Mouse (Mus musculus): ENCODE results near the gene Plekhj1. TPM values are rescaled to one million over a fixed set of nuclear protein-coding genes. Genes with fewer than 3 reads are reported as not detected.

Plekhj1 gene
- total RNA-seq, 2 experiments from 2014 or later: 57.0 to 62.1 TPM

DNA sequence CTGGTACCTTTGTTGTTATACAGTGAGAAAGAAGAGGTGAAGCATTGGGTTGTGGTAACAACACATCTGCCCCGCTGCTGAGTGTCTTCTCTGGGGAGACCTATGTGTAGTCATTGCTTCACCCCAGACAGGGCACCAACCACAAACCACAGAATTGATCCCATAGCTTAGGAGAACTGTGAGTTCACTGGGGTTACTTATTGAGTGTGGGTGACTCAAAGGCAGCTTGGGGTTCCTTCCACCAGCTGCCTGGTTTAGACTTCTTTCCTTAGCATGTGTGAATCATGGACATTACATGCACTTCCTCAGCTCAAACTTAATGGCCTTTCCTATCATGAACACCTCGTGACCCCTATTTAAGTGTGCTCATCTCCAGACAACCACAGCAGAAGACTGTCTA, 34.9 kb downstream of the Plekhj1 start:
- no peak for DNase-seq (ENCODE audit: extremely low spot score in 1 of 2, low spot score in 2 of 2)
- intact Hi-C loops (cut with DNase I): no loop called here

DNA sequence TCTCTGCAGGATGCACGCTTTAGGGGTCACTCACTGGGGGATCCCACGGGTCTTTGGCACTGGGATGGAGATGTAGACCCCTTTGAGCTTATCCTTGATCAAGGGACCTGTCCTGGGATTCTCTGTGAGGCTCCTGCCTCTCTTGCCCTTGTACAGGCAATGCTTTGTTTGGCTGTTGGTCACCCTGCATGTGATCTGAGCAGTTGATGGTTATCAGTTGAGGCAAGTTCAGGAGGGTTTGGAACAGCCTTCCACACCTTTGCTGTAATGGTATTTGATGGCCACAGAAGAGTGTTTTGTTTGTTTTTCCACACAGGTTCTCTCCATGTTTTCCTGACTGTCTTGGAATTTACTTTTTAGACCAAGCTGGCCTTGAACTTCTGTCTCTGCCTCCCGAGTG, 36.6 kb downstream of the Plekhj1 start:
- intact Hi-C loops (cut with DNase I): no loop called here
- no peak for DNase-seq (ENCODE audit: extremely low spot score in 1 of 2, low spot score in 2 of 2)

DNA sequence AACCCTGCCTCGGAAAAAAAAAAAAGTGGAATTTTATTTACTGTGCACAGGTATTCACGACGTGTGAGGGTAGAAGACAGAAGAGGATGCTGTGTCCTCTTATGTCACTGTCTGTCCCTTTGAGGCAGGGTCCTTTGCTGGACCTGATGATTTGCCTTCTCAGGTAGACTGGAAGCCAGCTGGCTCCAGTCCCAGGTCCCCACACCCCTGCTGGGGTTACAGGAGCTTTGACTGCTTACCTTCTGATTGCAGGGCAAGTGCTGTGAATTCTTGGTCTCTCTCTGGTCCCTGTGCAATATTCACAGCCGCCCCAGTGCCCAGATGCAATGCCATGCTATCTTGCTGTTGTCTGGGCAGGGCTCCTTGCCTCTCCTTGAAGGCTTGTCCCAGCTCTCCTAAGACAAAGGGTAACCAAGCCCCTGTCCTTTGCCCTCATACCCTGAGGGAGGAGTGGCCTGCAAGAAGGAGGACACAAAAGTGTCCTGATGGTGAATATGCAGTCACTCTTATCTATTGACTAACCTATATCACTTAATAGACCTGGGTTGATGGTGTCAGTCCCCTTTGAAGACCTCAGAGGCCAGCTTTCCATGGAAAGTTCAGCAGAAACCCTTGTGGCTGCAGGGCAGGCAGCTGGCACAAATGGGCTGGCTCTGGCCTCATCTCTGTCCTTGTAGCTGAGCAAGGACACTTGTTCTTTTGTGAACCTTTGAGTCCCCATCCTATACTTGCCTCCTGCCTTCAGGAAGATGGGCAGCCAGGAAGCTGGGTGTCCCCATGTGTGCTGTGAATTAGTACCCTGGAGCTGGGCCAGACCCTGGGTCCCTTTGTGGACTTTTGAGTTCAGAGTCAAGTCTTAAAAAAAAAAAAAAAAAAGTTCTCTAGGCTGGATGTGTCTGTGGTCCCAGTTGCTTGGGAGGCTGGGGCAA, 37.6 kb downstream of the Plekhj1 start:
- intact Hi-C loops (cut with DNase I): no loop called here
- no peak for DNase-seq (ENCODE audit: extremely low spot score in 1 of 2, low spot score in 2 of 2)

DNA sequence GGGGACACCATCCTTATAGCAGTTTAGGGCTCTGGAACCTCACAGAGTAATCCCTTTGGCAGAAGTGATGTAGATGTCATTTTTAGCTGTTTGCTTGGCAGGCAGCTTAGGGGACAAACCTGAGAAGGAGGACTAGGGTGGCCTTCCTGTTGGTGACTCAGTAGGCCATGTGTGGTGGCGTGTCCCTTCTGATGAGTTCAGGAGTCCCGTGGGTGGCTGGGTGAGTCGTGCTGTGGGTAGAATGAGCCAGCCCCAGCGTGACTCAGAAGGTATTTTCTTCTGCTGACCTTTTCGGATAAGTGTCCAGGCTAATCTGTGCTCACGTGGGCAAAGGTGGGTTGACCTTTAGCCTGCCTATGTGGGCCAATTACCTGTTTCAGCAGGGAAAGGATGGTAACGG, 39.8 kb downstream of the Plekhj1 start:
- DNase-seq (ENCODE audit: extremely low spot score in 1 of 2, low spot score in 2 of 2): no peak
- intact Hi-C loops (cut with DNase I): no loop called here

DNA sequence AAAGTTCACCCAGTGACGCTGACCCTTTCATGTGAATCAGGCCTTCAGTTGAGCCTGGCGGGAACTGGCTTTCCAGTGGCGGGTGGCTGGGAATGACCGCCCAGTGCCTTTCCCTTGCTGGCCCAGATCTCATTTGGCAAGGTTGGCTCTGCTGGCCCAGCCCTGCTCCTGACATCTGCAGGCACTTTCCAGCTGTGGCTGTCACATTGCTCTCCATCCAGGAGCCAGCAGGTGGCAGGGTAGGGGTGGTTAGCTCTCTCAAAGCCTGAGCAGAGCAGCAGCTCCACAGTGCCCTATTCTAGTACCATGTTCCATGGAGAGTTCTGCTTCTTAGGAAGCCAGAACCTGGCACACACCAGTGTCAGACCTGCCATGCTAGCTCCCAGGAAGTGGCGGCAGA, 40.7 kb downstream of the Plekhj1 start:
- DNase-seq (ENCODE audit: extremely low spot score in 1 of 2, low spot score in 2 of 2): peak in 1 of 2 experiments; percentile 78

DNA sequence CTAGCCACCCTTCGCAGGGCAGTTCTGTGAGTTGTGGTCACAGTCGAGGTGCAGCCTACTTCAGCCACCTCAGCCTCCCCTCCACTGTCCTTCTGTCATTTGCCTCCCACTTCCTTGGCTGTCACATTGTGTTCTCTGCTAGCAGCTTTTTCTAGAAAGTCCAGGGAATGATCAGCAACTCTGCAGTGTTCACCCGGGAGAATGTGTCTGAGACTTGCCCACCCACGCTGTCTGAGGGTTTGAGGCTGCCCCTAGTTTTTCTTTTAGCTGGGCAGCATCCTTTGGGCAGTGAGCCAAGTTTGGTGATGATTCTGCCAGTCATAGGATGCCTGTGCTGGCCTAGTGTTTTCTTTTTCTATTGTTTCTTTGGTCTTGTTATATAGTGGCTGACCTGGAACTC, 41.5 kb downstream of the Plekhj1 start:
- intact Hi-C loops (cut with DNase I): no loop called here
- peak in 1 of 2 experiments; percentile 59 for DNase-seq (ENCODE audit: extremely low spot score in 1 of 2, low spot score in 2 of 2)

More for the DNA sequence above, 40.7 kb downstream of the Plekhj1 start:
- intact Hi-C loops (cut with DNase I): no loop called here

DNA sequence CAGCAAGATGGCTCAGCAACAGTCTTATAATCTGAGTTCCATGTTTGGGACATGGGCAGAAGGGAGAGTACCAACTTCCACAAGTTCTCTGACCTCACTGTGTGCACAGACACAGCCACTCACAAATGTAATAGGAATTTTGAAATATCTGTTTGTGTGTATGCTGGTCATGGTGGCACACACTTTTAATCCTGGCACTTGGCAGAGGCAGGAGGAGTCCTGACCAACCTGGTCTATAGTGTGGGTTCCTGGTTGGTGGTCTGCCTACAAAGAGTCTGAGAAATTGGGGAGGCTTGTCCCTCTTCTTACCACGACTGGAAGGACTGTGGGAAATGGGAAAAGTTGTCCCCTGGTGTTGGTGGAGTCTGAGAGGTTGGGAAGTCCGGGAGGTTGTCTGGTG, 41.9 kb downstream of the Plekhj1 start:
- intact Hi-C loops (cut with DNase I): no loop called here
- no peak for DNase-seq (ENCODE audit: extremely low spot score in 1 of 2, low spot score in 2 of 2)

DNA sequence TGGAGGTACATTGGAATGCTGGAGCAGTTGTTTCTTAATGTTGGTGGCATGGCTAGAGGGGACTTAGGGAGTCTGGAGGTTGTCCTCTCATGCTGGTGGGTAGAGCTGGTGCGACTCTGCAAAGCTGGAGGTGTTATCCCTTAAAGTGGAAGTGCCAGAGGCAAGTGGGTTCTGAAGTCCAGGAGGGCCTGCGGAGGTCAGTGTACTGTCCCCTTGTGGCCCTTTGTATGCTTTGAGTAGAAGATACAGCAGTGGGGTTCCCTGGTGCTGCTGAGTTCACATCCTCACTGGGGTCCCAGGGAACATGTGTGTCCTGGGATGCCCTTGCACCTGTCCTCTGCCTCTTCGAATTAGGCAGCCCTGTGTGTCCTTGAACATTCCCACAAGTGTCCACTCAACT, 42.3 kb downstream of the Plekhj1 start:
- no peak for DNase-seq (ENCODE audit: extremely low spot score in 1 of 2, low spot score in 2 of 2)
- intact Hi-C loops (cut with DNase I): no loop called here

DNA sequence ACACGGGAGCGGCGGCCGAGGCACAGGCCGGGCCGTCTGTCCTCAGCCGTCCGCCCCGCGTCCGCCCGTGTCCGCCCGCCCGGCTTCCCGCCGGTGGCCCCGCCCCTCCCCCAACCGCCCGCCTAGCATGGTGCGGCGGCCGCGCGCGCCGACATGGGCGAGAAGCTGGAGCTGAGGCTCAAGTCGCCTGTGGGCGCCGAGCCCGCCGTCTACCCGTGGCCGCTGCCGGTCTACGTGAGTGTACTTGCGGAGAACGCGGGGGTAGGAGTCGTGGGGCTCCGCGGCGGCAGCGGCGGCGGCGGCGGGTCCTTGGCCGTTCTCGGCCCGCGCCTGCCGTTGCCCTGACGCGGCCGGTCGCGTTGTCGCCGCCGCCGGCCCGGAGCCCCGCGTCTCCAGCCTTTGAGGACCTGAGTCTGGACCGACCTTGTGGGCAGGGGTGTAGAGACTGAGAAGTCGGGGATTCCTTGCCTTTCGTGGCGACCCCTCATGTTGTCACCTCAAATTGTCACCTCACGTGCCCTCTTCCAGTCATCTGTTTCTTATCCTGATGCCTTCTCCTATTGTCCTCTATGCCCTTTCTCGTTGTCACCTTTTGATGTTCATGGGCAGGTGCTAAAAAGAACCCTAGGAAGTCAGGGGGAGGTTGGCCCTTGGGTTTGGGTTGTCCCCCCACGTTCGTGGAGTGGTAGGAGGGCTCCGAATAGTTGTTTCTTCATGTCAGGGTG, 43.0 kb downstream of the Plekhj1 start:
- DNase-seq (ENCODE audit: extremely low spot score in 1 of 2, low spot score in 2 of 2): no peak
- intact Hi-C loops (cut with DNase I): no loop called here

DNA sequence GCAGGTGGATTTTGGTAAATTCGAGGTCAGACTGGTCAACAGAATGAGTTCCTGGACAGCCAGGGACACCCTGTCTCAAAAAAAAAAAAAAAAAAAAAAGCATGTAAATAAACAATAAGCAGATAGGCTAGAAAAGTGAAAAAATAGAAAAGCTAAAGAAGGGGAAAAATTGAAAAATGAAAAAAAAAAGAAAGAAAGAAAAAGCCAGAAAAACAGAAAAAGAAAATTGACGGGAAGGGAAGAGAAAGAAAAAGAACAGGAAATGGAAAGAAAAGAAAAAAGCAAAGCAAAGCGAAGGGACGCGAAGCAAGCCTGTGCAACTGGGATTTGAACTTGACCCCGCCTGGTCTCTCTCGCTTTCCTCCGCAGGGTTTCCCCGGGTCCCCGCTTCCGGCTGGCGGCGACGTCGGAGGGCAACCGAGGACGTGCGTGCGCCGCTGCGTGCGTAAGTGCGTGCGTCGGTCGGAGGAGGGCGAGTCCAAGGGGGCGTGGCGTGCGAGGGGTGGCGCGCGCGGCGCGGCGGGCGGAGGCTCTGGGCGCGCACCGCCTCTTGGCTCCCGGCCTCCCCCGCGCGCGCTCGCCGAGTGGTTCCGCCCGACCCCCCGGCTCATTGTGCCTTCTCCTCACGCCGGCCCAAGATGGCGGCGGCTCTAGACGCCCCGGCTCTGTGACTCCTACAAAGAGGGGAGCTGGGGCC, 43.7 kb downstream of the Plekhj1 start, which contains the start of gene Dot1l:
Gene Dot1l (plus strand): TSS at position 613 of the 697 bp plus-strand sequence.
- intact Hi-C loops (cut with DNase I): no loop called here

DNA sequence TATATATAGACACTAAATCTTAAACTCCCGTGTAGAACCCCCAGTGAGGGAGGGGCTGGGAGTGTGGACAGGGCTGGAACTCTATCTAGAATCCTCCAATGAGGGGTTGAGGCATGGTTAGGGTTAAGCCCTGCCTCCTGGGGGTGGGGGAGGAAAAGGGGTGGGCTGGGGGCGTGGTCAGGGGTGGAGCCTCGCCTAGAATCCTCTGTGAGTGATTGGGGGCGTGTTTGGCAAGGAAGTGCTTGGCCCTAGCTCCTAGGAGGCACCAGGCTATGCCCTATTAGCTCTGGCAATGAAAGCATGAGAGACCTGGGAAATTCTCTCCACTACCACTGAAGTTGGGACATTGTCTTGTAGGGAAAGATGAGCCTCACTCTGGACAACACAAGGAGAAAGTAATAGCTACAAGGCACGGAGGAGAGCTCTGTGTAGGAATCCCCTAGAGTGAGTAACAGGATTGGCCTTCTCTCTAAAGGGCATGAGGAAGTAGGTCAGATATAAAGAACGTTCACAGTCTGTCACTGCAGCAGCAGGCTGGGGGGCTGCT, 46.3 kb downstream of the Plekhj1 start:
- peak; percentile 43 to 89 for DNase-seq (ENCODE audit: extremely low spot score in 1 of 2, low spot score in 2 of 2)
- intact Hi-C loops (cut with DNase I): no loop called here

More for the DNA sequence above, 43.7 kb downstream of the Plekhj1 start, which contains the start of gene Dot1l:
- DNase-seq (ENCODE audit: extremely low spot score in 1 of 2, low spot score in 2 of 2): peak; percentile 95 to 99

DNA sequence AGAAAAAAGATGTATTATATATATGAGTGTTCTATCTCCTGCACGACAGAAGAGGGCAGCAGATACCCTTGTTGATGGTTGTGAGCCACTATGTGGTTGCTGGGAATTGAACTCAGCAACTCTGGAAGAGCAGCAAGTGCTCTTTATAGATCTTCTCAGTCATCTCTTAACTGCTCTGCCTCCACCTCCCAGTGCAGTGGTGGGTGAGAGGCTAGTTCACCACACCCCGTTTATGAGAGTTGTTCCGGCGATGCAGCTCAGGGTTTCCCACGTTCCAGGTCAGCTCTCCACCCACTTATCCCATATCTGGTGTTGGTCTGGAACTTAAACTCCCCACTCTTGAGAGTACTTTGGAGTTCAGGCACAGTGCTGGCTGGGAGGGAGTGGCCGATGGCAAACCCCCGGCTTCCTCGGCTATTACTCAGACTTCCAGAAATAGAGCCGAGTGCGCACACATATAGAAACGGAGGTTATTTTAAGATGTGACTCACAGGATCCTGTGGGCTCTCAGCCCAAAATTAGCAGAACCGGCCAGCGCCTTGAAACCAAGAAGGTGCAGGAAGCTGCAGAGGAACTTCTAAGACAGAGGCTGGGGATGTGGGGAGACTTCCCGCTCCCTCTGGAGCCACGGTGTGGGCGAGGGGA, 47.1 kb downstream of the Plekhj1 start:
- DNase-seq (ENCODE audit: extremely low spot score in 1 of 2, low spot score in 2 of 2): peak; percentile 49 to 77
- intact Hi-C loops (cut with DNase I): no loop called here

DNA sequence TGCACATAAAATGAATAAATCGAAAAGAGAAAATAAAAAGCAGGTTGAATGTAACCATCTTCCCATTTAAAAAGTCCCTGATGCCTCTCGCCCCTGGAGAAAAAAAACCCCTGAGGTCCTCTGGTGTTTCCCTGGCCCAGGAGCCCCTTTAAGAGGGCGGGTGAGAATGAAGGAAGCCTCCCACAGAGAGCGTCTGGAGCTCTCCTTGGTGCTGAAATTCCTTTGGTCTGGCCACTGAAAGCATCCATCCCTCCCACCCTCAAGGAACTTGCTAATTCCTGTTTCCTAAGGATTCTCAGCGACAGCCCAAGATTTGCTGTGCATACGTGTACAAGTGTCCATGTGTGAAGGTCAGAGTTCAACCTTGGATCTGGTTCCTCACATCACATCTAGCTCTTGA, 49.8 kb downstream of the Plekhj1 start:
- DNase-seq (ENCODE audit: extremely low spot score in 1 of 2, low spot score in 2 of 2): peak in 1 of 2 experiments; percentile 67
- intact Hi-C loops (cut with DNase I): loop anchor here (5.0 kb wide), 2 partner anchors 129 to 249 kb away; no protein-coding TSS in a partner anchor

DNA sequence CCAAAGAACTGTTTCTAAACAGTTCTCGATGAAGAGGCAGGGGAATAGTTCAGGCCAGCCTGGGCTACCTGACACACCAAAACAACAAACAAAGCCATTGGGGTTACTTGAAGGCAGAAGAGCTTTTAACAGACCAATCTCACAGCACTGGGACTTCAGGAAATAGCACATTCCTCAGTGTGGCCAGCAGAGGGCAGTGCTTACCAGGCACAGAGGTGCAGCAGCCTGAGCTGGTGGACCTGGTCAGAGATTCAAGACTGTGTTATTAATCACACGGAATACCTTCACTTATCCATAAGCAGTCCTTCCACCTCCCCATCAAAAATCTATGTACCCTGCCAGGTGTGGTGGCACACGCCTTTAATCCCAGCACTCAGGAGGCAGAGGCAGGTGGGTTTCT, 51.0 kb downstream of the Plekhj1 start:
- intact Hi-C loops (cut with DNase I): loop anchor here (5.0 kb wide), 2 partner anchors 130 to 250 kb away; no protein-coding TSS in a partner anchor
- DNase-seq (ENCODE audit: extremely low spot score in 1 of 2, low spot score in 2 of 2): peak; percentile 59 to 84

Small RNA genes lying within 50 kb of the gene (microRNA-seq; reads per million reads assigned to microRNA genes)
- gene Mir1982: 9.5 reads per million, percentile 30 among the genes with 10 or more reads in this experiment

Other genes with a start within 250 kb of the Plekhj1 start
- gene Rexo1, start 237.1 kb downstream of the Plekhj1 start, total RNA-seq (2021): 10 to 100 TPM; 49.5 to 49.6 TPM
- gene Klf16, start 221.3 kb downstream of the Plekhj1 start, total RNA-seq (2021): 10 to 100 TPM; 40.1 to 46.3 TPM
- gene Abhd17a, start 208.3 kb downstream of the Plekhj1 start, total RNA-seq (2021): 100 to 1,000 TPM; 191 to 194 TPM
- gene Scamp4, start 195.8 kb downstream of the Plekhj1 start, total RNA-seq (2021): 10 to 100 TPM; 37.5 to 37.9 TPM
- 1 to 10 TPM; 4.3 TPM for gene Adat3, start 195.7 kb downstream of the Plekhj1 start, total RNA-seq (2021)
- gene Gm49322, start 192.6 kb downstream of the Plekhj1 start, total RNA-seq (2021): 1 to 10 TPM; 2.0 to 3.0 TPM
- gene Csnk1g2, start 175.8 kb downstream of the Plekhj1 start, total RNA-seq (2021): 100 to 1,000 TPM; 156 to 167 TPM
- 10 to 100 TPM; 89.6 to 91.0 TPM for gene Btbd2, start 141.6 kb downstream of the Plekhj1 start, total RNA-seq (2021)
- gene Mknk2, start 120.5 kb downstream of the Plekhj1 start, total RNA-seq (2021): 10 to 100 TPM; 46.1 to 47.1 TPM
- 10 to 100 TPM; 21.8 to 24.7 TPM for gene Mob3a, start 96.6 kb downstream of the Plekhj1 start, total RNA-seq (2021)
- gene Izumo4, start 96.4 kb downstream of the Plekhj1 start, total RNA-seq (2021): 10 to 100 TPM; 56.3 to 63.5 TPM
- 100 to 1,000 TPM; 146 to 151 TPM for gene Ap3d1, start 56.4 kb downstream of the Plekhj1 start, total RNA-seq (2021)
- gene Dot1l, start 43.4 kb downstream of the Plekhj1 start, total RNA-seq (2021): 10 to 100 TPM; 59.1 to 60.1 TPM
- gene Sf3a2, start 428 bp downstream of the Plekhj1 start, total RNA-seq (2021): 10 to 100 TPM; 39.7 to 43.1 TPM
- gene Amh, start 6.6 kb upstream of the Plekhj1 start, total RNA-seq (2021): 1 to 10 TPM; 1.7 to 2.0 TPM
- gene Jsrp1, start 14.9 kb upstream of the Plekhj1 start, total RNA-seq (2021): 1 to 10 TPM; 1.6 to 2.0 TPM
- 100 to 1,000 TPM; 414 to 433 TPM for gene Oaz1, start 28.0 kb upstream of the Plekhj1 start, total RNA-seq (2021)
- 10 to 100 TPM; 25.4 to 30.9 TPM for gene Lingo3, start 45.4 kb upstream of the Plekhj1 start, total RNA-seq (2021)
- 10 to 100 TPM; 51.1 to 57.3 TPM for gene Lsm7, start 56.6 kb upstream of the Plekhj1 start, total RNA-seq (2021)
- 10 to 100 TPM; 81.5 to 90.2 TPM for gene Sppl2b, start 56.6 kb upstream of the Plekhj1 start, total RNA-seq (2021)
- under 1 TPM in 1 of 2 experiments, not detected in 1; 0.13 TPM for gene Tmprss9, start 73.2 kb upstream of the Plekhj1 start, total RNA-seq (2021)
- gene Timm13, start 102.3 kb upstream of the Plekhj1 start, total RNA-seq (2021): 100 to 1,000 TPM; 158 to 161 TPM
- 10 to 100 TPM; 20.4 to 21.3 TPM for gene Lmnb2, start 119.6 kb upstream of the Plekhj1 start, total RNA-seq (2021)
- 10 to 100 TPM in 1 of 2 experiments, 1 to 10 TPM in 1; 8.2 to 10.4 TPM for gene Gadd45b, start 131.4 kb upstream of the Plekhj1 start, total RNA-seq (2021)
- gene Gng7, start 216.3 kb upstream of the Plekhj1 start, total RNA-seq (2021): 100 to 1,000 TPM; 127 to 166 TPM
- gene Diras1, start 227.0 kb upstream of the Plekhj1 start, total RNA-seq (2021): 100 to 1,000 TPM; 105 to 120 TPM
- gene Slc39a3, start 238.8 kb upstream of the Plekhj1 start, total RNA-seq (2021): 10 to 100 TPM; 65.2 to 67.8 TPM